Mouse (Mus musculus) midbrain, embryonic 14.5 days (tissue): ENCODE results near the gene Timd2. TPM values are rescaled to one million over a fixed set of nuclear protein-coding genes. Genes with fewer than 3 reads are reported as not detected.
"Not testable (repeated sequence)": the region's sequence is repeated elsewhere in the genome, so short reads cannot be mapped to it uniquely, and the experiment has no call there.

Experiments used
- ATAC-seq: fragments of 200-750 bp; cut with Nextera tagmentation; 2 replicates; pipeline ENCODE4 v1.8.0; 2017; ENCODE audit warnings: moderate number of reproducible peaks, moderate library complexity; ENCODE audit not compliant: low FRiP score, low TSS enrichment
- DNase-seq: peaks from one replicate; pipeline ENCODE4 v3.0.0-alpha.2; 2015
- H3K27ac ChIP-seq: fragments of 300-500 bp; sonication (generic); replicated peaks from 2 replicates; pipeline ENCODE4 v1.5.1; 2014; ENCODE audit warnings: mild to moderate bottlenecking, low read depth, low read length, moderate library complexity
- H3K27me3 ChIP-seq: fragments of 300-500 bp; sonication (generic); 2 replicates; pipeline ENCODE4 v1.6.1; 2014; ENCODE audit warnings: low read length, control low read depth, mixed read lengths; ENCODE audit not compliant: control insufficient read depth, insufficient read depth
- H3K36me3 ChIP-seq: fragments of 300-500 bp; sonication (generic); 2 replicates; pipeline ENCODE4 v1.6.1; 2014; ENCODE audit warnings: low read length, control low read depth; ENCODE audit not compliant: control insufficient read depth, insufficient read depth
- H3K4me1 ChIP-seq: fragments of 300-500 bp; sonication (generic); 2 replicates; pipeline ENCODE4 v1.6.1; 2014; ENCODE audit warnings: mild to moderate bottlenecking, antibody characterized with exemption, low read length, control low read depth; ENCODE audit not compliant: control insufficient read depth, insufficient read depth
- H3K4me2 ChIP-seq: fragments of 300-500 bp; sonication (generic); 2 replicates; pipeline ENCODE4 v1.6.1; 2014; ENCODE audit warnings: mild to moderate bottlenecking, low read length, moderate library complexity
- H3K4me3 ChIP-seq: fragments of 300-500 bp; sonication (generic); replicated peaks from 2 replicates; pipeline ENCODE4 v1.5.1; 2014; ENCODE audit warnings: low read depth, low read length
- H3K9ac ChIP-seq: fragments of 300-500 bp; sonication (generic); replicated peaks from 2 replicates; pipeline ENCODE4 v1.6.1; 2014; ENCODE audit warnings: mild to moderate bottlenecking, low read length, moderate library complexity
- H3K9me3 ChIP-seq: fragments of 300-500 bp; sonication (generic); 2 replicates; pipeline ENCODE4 v1.6.1; 2016; ENCODE audit warnings: low read length, control low read depth, mixed read lengths; ENCODE audit not compliant: control insufficient read depth
- WGBS: fragments of 180-500 bp; shearing (Covaris S2); extraction: QIAGEN DNeasy Blood & Tissue Kit; methylation state at CpG from one replicate; pipeline ENCODE4 v1.1.7; 2014; 5-methylcytosine and 5-hydroxymethylcytosine counted together
- polyA plus RNA-seq: library from polyadenylated mRNA; unstranded; fragments of >200 nt; fragmentation: Nextera tagmentation; extraction: Ambion mirVana; gene quantifications from 2 replicates; pipeline ENCODE4 v1.2.1, GENCODE M21; 2014

The Timd2 gene
- polyA plus RNA-seq, 1 experiment from 2014 or later, result 0.17 TPM

DNA sequence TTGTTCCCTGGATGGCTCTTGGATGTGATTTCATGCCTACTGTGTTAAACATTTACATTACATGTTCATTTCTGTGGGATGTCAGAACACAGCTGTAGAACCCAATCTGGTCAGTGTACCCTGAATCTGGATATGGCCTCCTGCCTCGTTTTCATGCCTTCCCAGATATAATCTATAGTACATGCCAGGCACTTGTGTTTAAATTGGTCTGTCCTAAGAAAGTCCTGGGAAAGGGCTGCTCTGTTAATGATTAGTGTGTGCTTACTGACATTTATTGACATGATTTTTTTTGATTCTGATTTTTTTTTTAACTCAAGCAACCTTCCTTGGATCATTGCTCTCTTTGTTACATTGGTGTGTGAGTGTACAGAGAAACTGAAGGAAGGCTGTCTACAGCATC, 27.8 kb upstream of the Timd2 start:
- WGBS, result 63% methylated on average over 1 of the region's 1 CpGs
- DNase-seq (no peak), ATAC-seq (no peak)
- Histone ChIP-seq H3K4me1 (no peaks in the 10 kb centered on the region), H3K9me3 (no peaks in the 10 kb centered on the region), H3K4me3 (no peak overlapping the region), H3K4me2 (no peak overlapping the region), H3K27me3 (no peaks in the 10 kb centered on the region), H3K27ac (no peak overlapping the region), H3K9ac (no peak overlapping the region), H3K36me3 (no peaks in the 10 kb centered on the region)

DNA sequence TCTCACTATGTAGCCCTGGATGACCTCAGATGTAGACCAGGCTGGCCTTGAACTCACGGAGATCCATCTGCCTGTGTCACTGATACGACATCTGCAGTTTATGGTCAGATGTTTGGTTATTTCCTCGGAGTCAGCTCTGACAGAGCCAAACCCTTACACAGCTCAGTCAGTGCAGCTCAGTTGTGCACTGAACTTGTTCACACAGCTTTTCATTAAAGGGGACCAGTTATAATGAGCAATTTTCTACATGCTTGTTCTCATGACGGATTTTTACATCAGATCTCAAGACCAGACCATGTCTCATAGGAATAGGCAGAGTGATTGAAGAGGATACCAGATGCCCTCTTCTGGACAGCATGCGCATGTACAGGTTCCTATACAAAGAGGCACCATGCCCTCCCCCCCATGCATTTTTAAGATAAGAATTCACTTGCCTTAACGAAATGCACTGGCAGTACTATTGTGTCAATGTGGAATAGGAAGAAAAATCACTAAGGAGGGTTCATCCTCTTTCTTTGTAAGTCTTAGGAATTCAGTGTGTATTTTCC, 26.5 kb upstream of the Timd2 start:
- Histone ChIP-seq H3K36me3 (no peaks in the 10 kb centered on the region), H3K9me3 (no peaks in the 10 kb centered on the region), H3K27ac (no peak overlapping the region), H3K27me3 (no peaks in the 10 kb centered on the region), H3K4me2 (no peak overlapping the region), H3K9ac (no peak overlapping the region), H3K4me3 (no peak overlapping the region), H3K4me1 (no peaks in the 10 kb centered on the region)
- ATAC-seq, result no peak; the same call in 1 of the 2 replicates
- DNase-seq, result peak; percentile 53
- WGBS, result 63% methylated on average over 6 of the region's 6 CpGs

DNA sequence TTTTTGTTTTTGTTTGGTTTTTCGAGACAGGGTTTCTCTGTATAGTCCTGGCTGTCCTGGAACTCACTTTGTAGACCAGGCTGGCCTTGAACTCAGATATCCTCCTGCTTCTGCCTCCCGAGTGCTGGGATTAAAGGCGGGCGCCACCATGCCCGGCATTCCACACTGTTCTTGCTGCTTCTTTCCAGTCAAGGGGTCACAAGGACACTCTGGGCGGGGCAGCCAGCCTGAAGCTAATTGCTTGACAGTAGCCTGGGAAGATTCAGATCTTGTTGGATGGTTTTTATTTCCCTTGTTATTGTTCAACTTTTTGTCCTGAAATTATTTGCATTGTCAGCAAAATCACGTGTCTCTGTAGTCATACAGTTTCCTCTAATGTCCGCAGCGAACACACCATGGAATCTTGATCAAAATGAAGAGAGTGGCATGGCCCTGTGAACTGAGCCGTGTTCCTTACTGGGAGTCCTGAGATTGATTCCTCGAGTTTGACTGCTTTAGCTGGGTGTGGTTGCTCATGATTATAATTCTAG, 24.7 kb upstream of the Timd2 start:
- Histone ChIP-seq H3K4me3 (no peak overlapping the region), H3K4me1 (no peaks in the 10 kb centered on the region), H3K27ac (no peak overlapping the region), H3K9me3 (no peaks in the 10 kb centered on the region), H3K36me3 (no peaks in the 10 kb centered on the region), H3K27me3 (no peaks in the 10 kb centered on the region), H3K4me2 (no peak overlapping the region), H3K9ac (no peak overlapping the region)
- no peak for ATAC-seq
- no peak for DNase-seq
- whole genome bisulfite sequencing, result 87% methylated on average over 11 of the region's 11 CpGs

DNA sequence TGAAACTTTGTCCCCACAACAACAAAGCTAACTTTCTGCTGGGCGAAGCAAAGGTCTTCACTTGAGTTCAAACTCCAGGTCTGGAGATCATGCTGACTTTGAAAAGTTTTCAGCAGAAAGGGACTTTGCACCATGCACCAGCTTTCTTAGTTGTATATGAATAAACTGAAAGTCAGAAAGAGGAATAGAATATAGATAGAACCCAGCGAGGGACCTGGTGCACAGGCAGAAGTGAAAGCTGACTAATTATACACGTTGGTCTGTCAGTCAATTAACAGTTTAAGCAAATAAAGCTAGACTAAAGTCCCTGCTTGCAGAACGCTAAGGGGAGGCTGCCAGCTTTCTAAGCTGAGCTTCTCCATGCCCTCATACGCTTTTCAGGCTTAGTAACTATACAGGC, 8.0 kb downstream of the Timd2 start:
- ATAC-seq (no peak), DNase-seq (no peak)
- Histone ChIP-seq H3K9me3 (no peaks in the 10 kb centered on the region), H3K36me3 (no peaks in the 10 kb centered on the region), H3K4me1 (no peaks in the 10 kb centered on the region), H3K4me2 (no peak overlapping the region), H3K9ac (no peak overlapping the region), H3K4me3 (no peak overlapping the region), H3K27me3 (no peaks in the 10 kb centered on the region), H3K27ac (no peak overlapping the region)
- 85% methylated on average over 5 of the region's 5 CpGs for WGBS

DNA sequence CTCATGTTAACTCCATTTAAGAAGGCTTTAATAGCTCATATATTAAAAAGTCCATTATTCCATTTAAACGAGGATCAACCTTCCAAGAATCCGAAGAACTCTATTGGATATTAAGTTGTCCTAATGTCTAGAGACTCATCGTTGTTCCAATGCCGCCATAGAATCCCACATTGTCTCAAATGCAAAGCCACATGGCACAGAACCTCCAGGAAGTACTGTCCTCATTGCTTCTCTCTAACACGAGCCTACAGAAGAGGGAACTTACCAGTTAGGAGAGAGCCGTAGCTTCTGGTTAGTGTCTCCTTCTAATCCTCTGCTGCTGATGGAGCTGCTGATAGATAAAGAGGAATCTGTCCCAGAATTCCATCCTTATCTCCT, 8.6 kb downstream of the Timd2 start:
- WGBS, result 90% methylated on average over 6 of the region's 6 CpGs

DNA sequence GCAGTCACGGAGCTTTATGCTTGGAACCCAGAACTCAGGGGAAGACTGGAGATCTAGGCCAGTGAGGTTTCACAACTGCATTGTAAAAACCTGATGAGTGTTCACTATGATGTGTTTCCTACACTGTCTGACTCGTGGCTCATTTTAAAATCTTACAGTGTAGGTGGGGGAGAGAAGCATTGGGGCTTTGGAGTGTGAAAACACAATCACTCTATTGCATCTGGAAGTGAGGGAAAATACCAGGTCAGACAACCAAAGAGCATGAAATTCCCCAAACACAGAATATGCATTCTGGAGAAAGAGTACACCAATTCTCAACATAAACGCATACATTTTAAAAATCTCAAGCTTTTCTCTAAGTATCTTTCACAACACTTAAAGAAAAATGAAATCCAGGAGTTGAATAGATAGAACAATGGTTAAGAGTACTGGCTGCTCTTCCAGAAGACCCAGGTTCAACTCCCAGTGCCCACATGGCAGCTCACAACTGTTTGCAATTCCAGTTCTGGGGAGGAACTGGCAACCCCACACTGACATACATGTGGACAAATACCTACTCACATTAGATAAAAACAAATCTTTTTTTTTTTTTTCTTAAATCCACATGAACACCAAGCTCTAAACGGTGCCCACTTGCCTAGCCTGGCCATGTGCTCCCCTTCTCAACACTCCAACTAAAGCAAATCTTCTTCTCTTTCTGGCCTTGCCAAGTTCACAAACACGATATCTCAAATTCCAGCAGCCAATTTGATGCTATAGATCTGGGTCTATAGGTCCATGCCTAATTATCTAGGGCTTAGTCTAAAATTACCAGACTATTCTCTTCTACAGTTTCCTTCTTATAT, 9.2 kb downstream of the Timd2 start:
- H3K4me2 ChIP-seq, result no peak overlapping the region
- whole genome bisulfite sequencing, result 83% methylated on average over 5 of the region's 5 CpGs

More for the DNA sequence above, 8.6 kb downstream of the Timd2 start:
- ATAC-seq, result no peak
- DNase-seq, result no peak
- Histone ChIP-seq H3K27me3 (no peaks in the 10 kb centered on the region), H3K27ac (no peak overlapping the region), H3K9me3 (no peaks in the 10 kb centered on the region), H3K4me2 (no peak overlapping the region), H3K36me3 (no peaks in the 10 kb centered on the region), H3K4me3 (no peak overlapping the region), H3K9ac (no peak overlapping the region), H3K4me1 (no peaks in the 10 kb centered on the region)

DNA sequence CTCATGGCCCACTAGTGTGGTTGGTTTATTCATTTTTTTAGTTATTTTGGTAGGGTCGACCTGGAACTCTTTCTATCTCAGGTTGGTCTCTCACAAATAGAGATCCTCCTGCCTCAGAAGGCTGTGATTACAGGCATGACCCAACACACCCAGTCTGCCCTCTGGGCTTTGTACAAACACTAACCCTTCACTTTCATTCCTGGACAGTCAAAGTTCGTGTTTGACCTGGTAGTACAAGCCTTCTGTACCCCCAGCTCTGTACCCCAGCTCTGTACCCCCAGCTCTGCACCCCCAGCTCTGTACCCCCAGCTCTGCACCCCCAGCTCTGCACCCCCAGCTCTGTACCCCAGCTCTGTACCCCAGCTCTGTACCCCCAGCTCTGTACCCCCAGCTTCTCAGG, 11.0 kb downstream of the Timd2 start:
- not testable (repeated sequence) for H3K4me1 ChIP-seq, H3K9ac ChIP-seq, DNase-seq, H3K36me3 ChIP-seq, H3K4me2 ChIP-seq, H3K27ac ChIP-seq, ATAC-seq, H3K9me3 ChIP-seq, H3K4me3 ChIP-seq, H3K27me3 ChIP-seq
- 80% methylated on average over 2 of the region's 2 CpGs for WGBS

More for the DNA sequence above, 9.2 kb downstream of the Timd2 start:
- no peak overlapping the region for H3K4me3 ChIP-seq
- H3K27ac ChIP-seq, result no peak overlapping the region
- no peaks in the 10 kb centered on the region for H3K27me3 ChIP-seq
- no peaks in the 10 kb centered on the region for H3K36me3 ChIP-seq
- no peaks in the 10 kb centered on the region for H3K4me1 ChIP-seq
- DNase-seq, result no peak
- no peak overlapping the region for H3K9ac ChIP-seq
- ATAC-seq, result no peak
- H3K9me3 ChIP-seq, result no peaks in the 10 kb centered on the region

DNA sequence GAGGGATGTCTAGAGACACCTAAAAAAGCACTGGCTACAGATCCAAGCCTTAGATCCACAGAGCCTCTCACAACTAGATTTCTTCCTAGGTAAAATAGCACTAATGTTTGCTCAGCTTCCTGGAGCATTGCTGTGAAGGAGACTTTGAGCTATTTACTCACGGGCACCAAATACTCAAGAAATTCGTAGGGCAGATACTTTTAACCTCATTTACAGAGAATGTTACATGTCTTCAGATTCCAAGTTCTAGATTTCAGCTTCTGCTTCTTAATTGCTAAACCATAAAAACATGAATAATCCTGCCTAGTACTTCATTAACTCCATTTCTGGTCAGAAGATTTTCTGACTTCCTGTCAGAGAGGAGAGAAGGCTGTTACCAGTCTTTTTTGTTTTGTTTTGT, 16.7 kb downstream of the Timd2 start:
- no peak overlapping the region for H3K27ac ChIP-seq
- H3K36me3 ChIP-seq, result no peaks in the 10 kb centered on the region
- ATAC-seq (no peak), DNase-seq (no peak)
- no peak overlapping the region for H3K4me3 ChIP-seq
- no peak overlapping the region for H3K4me2 ChIP-seq
- no peaks in the 10 kb centered on the region for H3K9me3 ChIP-seq
- no peaks in the 10 kb centered on the region for H3K4me1 ChIP-seq
- no peaks in the 10 kb centered on the region for H3K27me3 ChIP-seq
- WGBS, result 92% methylated on average over 2 of the region's 2 CpGs
- no peak overlapping the region for H3K9ac ChIP-seq

DNA sequence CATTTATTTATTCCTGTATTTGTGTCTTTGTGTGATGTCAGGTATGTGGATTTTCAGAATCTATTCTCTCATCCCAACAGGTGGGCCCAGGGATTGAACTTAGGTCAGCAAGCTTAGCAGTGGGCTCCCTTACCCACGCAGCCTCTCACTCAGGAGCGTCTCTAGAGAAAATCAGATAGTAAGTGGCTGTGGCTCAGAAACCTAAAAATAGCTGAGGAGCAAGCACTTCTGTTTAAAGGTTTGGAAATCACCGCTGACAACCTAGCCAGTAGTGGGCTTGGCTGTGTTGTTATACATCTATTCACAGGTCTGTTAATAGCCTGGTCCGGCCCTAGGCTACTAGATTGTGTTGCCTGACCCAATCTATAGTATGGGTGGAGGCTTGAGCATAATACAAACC, 23.1 kb downstream of the Timd2 start:
- DNase-seq (no peak), ATAC-seq (no peak)
- Histone ChIP-seq H3K27me3 (no peaks in the 10 kb centered on the region), H3K9me3 (no peaks in the 10 kb centered on the region), H3K4me3 (no peak overlapping the region), H3K27ac (no peak overlapping the region), H3K4me1 (no peaks in the 10 kb centered on the region), H3K4me2 (no peak overlapping the region), H3K9ac (no peak overlapping the region), H3K36me3 (no peaks in the 10 kb centered on the region)
- WGBS, result 73% methylated on average over 4 of the region's 4 CpGs
